Mouse (Mus musculus) ES-E14 (cell line): ENCODE data around the gene Efcab12.

ENCODE experiments used
- CHD2 ChIP-seq: IDR thresholded peaks from 2 replicates; pipeline ENCODE4 v1.6.1; 2014; ENCODE audit warnings: mild to moderate bottlenecking, low read depth, low read length, inconsistent platforms
- HCFC1 ChIP-seq: IDR thresholded peaks from 2 replicates; pipeline ENCODE4 v1.6.1; 2012; ENCODE audit warnings: low read length, inconsistent platforms, borderline replicate concordance; ENCODE audit not compliant: insufficient read depth
- MAFK ChIP-seq: IDR thresholded peaks from 2 replicates; pipeline ENCODE4 v1.6.1; 2014; ENCODE audit warnings: mild to moderate bottlenecking, low read depth, low read length, inconsistent platforms; ENCODE audit not compliant: insufficient read depth
- ZC3H11A ChIP-seq: IDR thresholded peaks from 2 replicates; pipeline ENCODE4 v1.6.1; 2012; ENCODE audit warnings: low read depth, mild to moderate bottlenecking, inconsistent platforms, low read length, borderline replicate concordance
- ZNF384 ChIP-seq: IDR thresholded peaks from 2 replicates; pipeline ENCODE4 v1.6.1; 2012; ENCODE audit warnings: low read depth, low read length, inconsistent platforms

GRCm38 (mm10) chr6:115772604-115773003 is 65.6 kb downstream of the Efcab12 start:
- TF ChIP-seq CHD2 (no peak), ZC3H11A (no peak), HCFC1 (no peak), ZNF384 (no peak), MAFK (no peak)
